Mouse (Mus musculus) cortical plate, adult 2 months (tissue): ENCODE results near the gene Gltp. TPM values are rescaled to one million over a fixed set of nuclear protein-coding genes. Genes with fewer than 3 reads are reported as not detected.
A peak's percentile ranks its signal among the peaks of the same experiment; 100 is the strongest.

Experiments used
- H3K27ac ChIP-seq: fragments of 200-500 bp; 2 replicates; pipeline ENCODE4 v1.5.1; 2012; ENCODE audit warnings: low read length, control low read depth, inconsistent platforms; ENCODE audit not compliant: insufficient read depth
- H3K4me1 ChIP-seq: fragments of 200-500 bp; 2 replicates; pipeline ENCODE4 v1.6.1; 2011; ENCODE audit warnings: low read length; ENCODE audit not compliant: control insufficient read depth, insufficient read depth
- H3K4me3 ChIP-seq: fragments of 200-500 bp; 2 replicates; pipeline ENCODE4 v1.5.1; 2011; ENCODE audit warnings: mild to moderate bottlenecking, low read length, control low read depth; ENCODE audit not compliant: insufficient read depth
- CTCF ChIP-seq: fragments of 200-500 bp; IDR thresholded peaks from 2 replicates; pipeline ENCODE4 v1.5.1; 2011; ENCODE audit warnings: mild to moderate bottlenecking, control low read depth, low read length; ENCODE audit not compliant: insufficient read depth; ENCODE audit errors: extremely low read depth
- POLR2A ChIP-seq: fragments of 200-500 bp; IDR thresholded peaks from 2 replicates; pipeline ENCODE4 v1.6.1; 2011; ENCODE audit warnings: mild to moderate bottlenecking, low read length, control low read depth; ENCODE audit not compliant: insufficient read depth; ENCODE audit errors: extremely low read depth
- polyA plus RNA-seq: library from polyadenylated mRNA; depleted of rRNA; stranded (reverse); fragments of >200 nt; gene quantifications from 2 replicates; pipeline ENCODE4 v1.2.3, GENCODE M21; 2012

Gltp gene
- polyA plus RNA-seq, 1 experiment: 69.6 TPM

- no peak overlapping the region for H3K27ac ChIP-seq
- H3K4me3 ChIP-seq: no peak overlapping the region
- H3K4me1 ChIP-seq: no peaks in the 10 kb centered on the region
- no peak for TF ChIP-seq POLR2A
- no peak for TF ChIP-seq CTCF
Observed at GRCm38 (mm10) chr5:114721969-114722368, 31.2 kb upstream of the Gltp start.

GRCm38 (mm10) chr5:114720784-114721183, 30.0 kb upstream of the Gltp start:
- TF ChIP-seq POLR2A (no peak), CTCF (no peak)
- no peak overlapping the region for H3K27ac ChIP-seq
- H3K4me3 ChIP-seq: no peak overlapping the region
- no peaks in the 10 kb centered on the region for H3K4me1 ChIP-seq

GRCm38 (mm10) chr5:114719928-114720270, 29.1 kb upstream of the Gltp start:
- H3K4me1 ChIP-seq: no peaks in the 10 kb centered on the region
- H3K27ac ChIP-seq: no peak overlapping the region
- no peak overlapping the region for H3K4me3 ChIP-seq
- no peak for TF ChIP-seq CTCF
- TF ChIP-seq POLR2A: no peak

- Histone ChIP-seq H3K4me3 (no peak overlapping the region), H3K4me1 (no peaks in the 10 kb centered on the region), H3K27ac (no peak overlapping the region)
- TF ChIP-seq POLR2A (no peak), CTCF (no peak)
Observed at GRCm38 (mm10) chr5:114719003-114719927, 28.5 kb upstream of the Gltp start.

- no peak overlapping the region for H3K27ac ChIP-seq
- H3K4me1 ChIP-seq: no peaks in the 10 kb centered on the region
- H3K4me3 ChIP-seq: no peak overlapping the region
- TF ChIP-seq CTCF: no peak
Observed at GRCm38 (mm10) chr5:114718483-114718882, 27.7 kb upstream of the Gltp start.

GRCm38 (mm10) chr5:114717937-114718336, 27.2 kb upstream of the Gltp start:
- Histone ChIP-seq H3K27ac (no peak overlapping the region), H3K4me1 (no peaks in the 10 kb centered on the region), H3K4me3 (no peak overlapping the region)
- TF ChIP-seq POLR2A (no peak), CTCF (no peak)

- TF ChIP-seq CTCF: no peak
- TF ChIP-seq POLR2A: no peak
Observed at GRCm38 (mm10) chr5:114717292-114717691, 26.5 kb upstream of the Gltp start.

GRCm38 (mm10) chr5:114714551-114714950, 23.8 kb upstream of the Gltp start:
- no peak for TF ChIP-seq CTCF
- no peak overlapping the region for H3K4me3 ChIP-seq
- H3K4me1 ChIP-seq: no peaks in the 10 kb centered on the region
- H3K27ac ChIP-seq: no peak overlapping the region

More at GRCm38 (mm10) chr5:114717292-114717691, 26.5 kb upstream of the Gltp start:
- no peak overlapping the region for H3K4me3 ChIP-seq
- H3K27ac ChIP-seq: no peak overlapping the region
- no peaks in the 10 kb centered on the region for H3K4me1 ChIP-seq

- Histone ChIP-seq H3K4me1 (no peaks in the 10 kb centered on the region), H3K4me3 (no peak overlapping the region), H3K27ac (no peak overlapping the region)
- no peak for TF ChIP-seq CTCF
- TF ChIP-seq POLR2A: no peak
Observed at GRCm38 (mm10) chr5:114709357-114709756, 18.6 kb upstream of the Gltp start.

- Histone ChIP-seq H3K4me3 (peak overlapping the region; percentile 99), H3K4me1 (no peaks in the 10 kb centered on the region), H3K27ac (no peak overlapping the region)
- TF ChIP-seq CTCF: no peak
- no peak for TF ChIP-seq POLR2A
Observed at GRCm38 (mm10) chr5:114708491-114708890, 17.7 kb upstream of the Gltp start.

- Histone ChIP-seq H3K27ac (no peak within 1 kb of the TSS), H3K4me1 (no peaks in the 10 kb centered on the region), H3K4me3 (peak within 1 kb of the TSS; percentile 99)
- TF ChIP-seq POLR2A: peak; percentile 23; the same call in 1 of the 2 replicates
- peak; percentile 73 for TF ChIP-seq CTCF
Observed at GRCm38 (mm10) chr5:114707265-114708068, 16.7 kb upstream of the Gltp start, which contains the start of gene Tchp. Gene Tchp (plus strand): TSS chr5:114707760.
